Mouse (Mus musculus) cerebellum, adult 2 months (tissue): ENCODE results near the gene Gemin7. TPM values are rescaled to one million over a fixed set of nuclear protein-coding genes. Genes with fewer than 3 reads are reported as not detected.
A peak's percentile ranks its signal among the peaks of the same experiment; 100 is the strongest.
"Not testable (repeated sequence)": the region's sequence is repeated elsewhere in the genome, so short reads cannot be mapped to it uniquely, and the experiment has no call there.

ENCODE experiments used
- DNase-seq, 2 experiments: peaks; one replicate each; pipeline ENCODE4 v3.0.0; 2021
- H3K27ac ChIP-seq: fragments of 200-500 bp; 2 replicates; pipeline ENCODE4 v1.5.1; 2012; ENCODE audit warnings: low read length, control low read depth, inconsistent platforms; ENCODE audit not compliant: insufficient read depth
- H3K27me3 ChIP-seq: fragments of 200-500 bp; 2 replicates; pipeline ENCODE4 v1.6.1; 2012; ENCODE audit warnings: inconsistent platforms, mild to moderate bottlenecking, low read length, moderate library complexity; ENCODE audit not compliant: control insufficient read depth, insufficient read depth
- H3K4me1 ChIP-seq: fragments of 200-500 bp; 2 replicates; pipeline ENCODE4 v1.6.1; 2011; ENCODE audit warnings: low read length; ENCODE audit not compliant: control insufficient read depth, insufficient read depth
- H3K4me3 ChIP-seq: fragments of 200-500 bp; replicated peaks from 2 replicates; pipeline ENCODE3; 2011; ENCODE audit warnings: mild to moderate bottlenecking, low read depth, low read length, control low read depth; ENCODE audit not compliant: insufficient read depth
- CTCF ChIP-seq: fragments of 200-500 bp; IDR thresholded peaks from 2 replicates; pipeline ENCODE4 v1.5.1; 2011; ENCODE audit warnings: low read depth, mild to moderate bottlenecking, control low read depth, low read length, moderate library complexity, borderline replicate concordance; ENCODE audit not compliant: insufficient read depth
- POLR2A ChIP-seq: fragments of 200-500 bp; IDR thresholded peaks from 2 replicates; pipeline ENCODE4 v1.6.1; 2011; ENCODE audit warnings: low read length, control low read depth, borderline replicate concordance; ENCODE audit not compliant: insufficient read depth
- WGBS: fragments of 180-500 bp; shearing (Covaris S2); methylation state at CpG from one replicate; pipeline ENCODE4 v1.1.7; 2018; 5-methylcytosine and 5-hydroxymethylcytosine counted together
- polyA plus RNA-seq: library from polyadenylated mRNA; depleted of rRNA; stranded (reverse); fragments of >200 nt; gene quantifications from 2 replicates; pipeline ENCODE4 v1.2.3, GENCODE M21; 2012

Gemin7 gene
- polyA plus RNA-seq, 1 experiment: 86.1 TPM

GRCm38 (mm10) chr7:19609641-19610332 lies 32.4 kb upstream of the Gemin7 start:
- TF ChIP-seq CTCF (no peak), POLR2A (no peak)
- Histone ChIP-seq H3K27me3 (no peaks in the 10 kb centered on the region), H3K4me1 (no peaks in the 10 kb centered on the region), H3K4me3 (no peak overlapping the region), H3K27ac (no peak overlapping the region)
- DNase-seq: no peak
- 93% methylated on average over 12 of the region's 12 CpGs for WGBS

DNA sequence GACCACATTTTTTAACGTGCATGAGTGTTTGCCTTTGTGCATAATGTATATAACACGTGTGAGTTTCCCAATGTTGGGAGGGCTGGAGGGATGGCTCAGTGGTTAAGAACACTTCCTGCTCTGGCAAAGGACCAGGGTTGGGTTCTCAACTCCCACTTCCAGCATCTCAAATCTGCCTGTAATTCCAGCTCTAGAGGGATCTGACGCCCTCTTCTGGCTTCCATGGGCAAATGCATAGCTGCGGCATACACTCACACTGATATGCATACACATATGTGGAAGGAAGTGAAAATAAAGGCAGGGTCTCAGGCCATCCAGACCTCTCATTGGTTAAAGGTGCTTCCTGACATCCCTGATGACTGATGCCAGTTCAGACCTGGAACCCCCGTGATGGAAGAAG lies 29.9 kb upstream of the Gemin7 start:
- DNase-seq: no peak
- TF ChIP-seq POLR2A (no peak), CTCF (no peak)
- Histone ChIP-seq H3K4me1 (peaks cover 5% of the 10 kb centered on the region), H3K4me3 (no peak overlapping the region), H3K27me3 (no peaks in the 10 kb centered on the region), H3K27ac (no peak overlapping the region)
- 82% methylated on average over 5 of the region's 5 CpGs for WGBS

GRCm38 (mm10) chr7:19604606-19605214 lies 27.3 kb upstream of the Gemin7 start:
- not testable (repeated sequence) for H3K27ac ChIP-seq, DNase-seq, H3K27me3 ChIP-seq
- Histone ChIP-seq H3K4me3 (peak overlapping the region; percentile 69), H3K4me1 (peaks cover 15% of the 10 kb centered on the region)
- 49% methylated on average over 10 of the region's 10 CpGs for WGBS

DNA sequence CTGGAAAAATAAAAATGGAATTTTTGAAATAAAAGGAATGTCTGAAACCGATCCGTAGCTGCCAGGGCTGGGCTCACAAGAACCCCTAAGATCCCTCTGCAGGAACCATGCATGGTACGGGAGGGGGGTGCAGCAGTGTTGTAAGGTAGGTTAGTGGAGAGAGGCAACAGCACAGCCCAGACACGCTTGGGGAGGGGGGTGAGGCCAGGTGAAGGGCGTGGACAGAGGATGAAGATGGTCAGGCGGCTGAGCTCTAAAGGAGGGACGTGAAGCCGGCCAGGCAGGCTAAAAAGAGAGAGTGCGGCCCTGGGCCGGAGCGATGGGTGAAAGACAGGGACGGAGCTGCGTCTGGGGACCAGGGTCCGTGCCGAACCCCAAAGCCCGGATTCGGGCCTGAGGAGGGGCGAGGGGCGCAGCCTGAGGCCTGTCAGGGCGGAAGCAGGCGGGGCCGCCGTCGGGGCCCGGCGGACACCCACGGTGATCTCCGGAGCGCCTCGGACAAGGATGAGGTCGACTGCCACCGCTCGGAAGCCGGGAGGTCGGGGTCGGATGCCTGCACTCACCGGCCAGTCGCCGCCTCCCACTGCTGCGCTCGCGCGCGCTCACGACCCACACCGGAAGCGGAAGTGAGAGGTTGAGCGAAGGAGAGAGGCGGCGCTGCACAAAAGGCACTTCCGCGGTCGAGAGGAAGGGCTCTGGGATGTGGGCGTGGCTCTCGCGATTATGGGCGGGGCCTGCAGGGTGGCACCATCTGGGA lies 26.6 kb upstream of the Gemin7 start, which contains the start of gene Clasrp:
Gene Clasrp (minus strand): TSS at position 638 of the 757 bp plus-strand sequence.
- TF ChIP-seq CTCF (no peak), POLR2A (peak; percentile 89)
- DNase-seq: peak; percentile 95
- peaks cover 16% of the 10 kb centered on the region for H3K4me1 ChIP-seq
- peak within 1 kb of the TSS; percentile 46; the same call in 1 of the 2 replicates for H3K27ac ChIP-seq
- WGBS: 1% methylated on average over 57 of the region's 57 CpGs
- H3K27me3 ChIP-seq: no peaks in the 10 kb centered on the region
- H3K4me3 ChIP-seq: peak within 1 kb of the TSS; percentile 69

DNA sequence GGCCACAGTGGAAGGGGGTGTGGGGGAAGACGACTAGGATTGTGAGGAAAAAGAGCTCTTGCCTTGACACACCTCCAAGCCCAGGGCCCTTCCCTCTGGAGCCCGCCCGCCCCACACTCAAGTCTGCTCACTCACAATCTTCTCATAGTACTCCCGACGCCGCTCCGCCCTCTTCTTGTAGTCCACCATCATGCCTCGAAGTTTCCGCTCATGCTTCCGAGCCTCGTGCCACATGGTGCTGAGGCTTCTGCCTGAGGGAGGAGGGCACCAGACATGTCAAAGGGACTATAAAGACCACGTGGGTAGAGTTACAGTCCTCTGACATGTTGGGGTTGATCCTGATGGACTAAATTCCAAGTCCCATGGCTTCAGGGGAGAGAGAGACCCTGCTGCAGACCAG lies 25.7 kb upstream of the Gemin7 start:
- Histone ChIP-seq H3K4me1 (peaks cover 16% of the 10 kb centered on the region), H3K4me3 (no peak overlapping the region), H3K27ac (peak overlapping the region; percentile 26; the same call in 1 of the 2 replicates), H3K27me3 (no peaks in the 10 kb centered on the region)
- DNase-seq: no peak
- no peak for TF ChIP-seq CTCF
- no peak for TF ChIP-seq POLR2A
- WGBS: 72% methylated on average over 12 of the region's 12 CpGs

DNA sequence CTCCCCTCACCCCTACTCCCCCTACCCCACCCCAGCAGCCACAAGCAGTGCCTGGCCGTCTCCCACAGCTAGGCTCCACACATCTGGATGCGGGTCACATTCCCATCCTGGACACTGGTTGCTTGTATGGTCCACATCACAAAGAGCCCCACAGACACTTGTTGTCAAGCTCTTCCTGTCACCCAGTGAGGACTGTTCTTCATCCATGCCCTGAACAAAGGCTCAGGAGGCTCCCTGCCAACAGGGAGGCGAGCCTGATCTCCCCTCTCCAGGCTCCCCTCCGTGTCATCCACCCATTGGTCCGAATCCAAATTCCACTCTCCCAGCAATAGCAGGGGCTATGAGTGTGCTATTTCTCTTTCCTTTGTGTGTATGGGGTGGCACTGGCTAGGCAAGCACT lies 23.2 kb upstream of the Gemin7 start:
- DNase-seq: peak in 1 of 2 experiments; percentile 60
- 14% methylated on average over 5 of the region's 5 CpGs for WGBS
- H3K4me3 ChIP-seq: no peak overlapping the region

GRCm38 (mm10) chr7:19593061-19593730 lies 15.8 kb upstream of the Gemin7 start:
- no peak for TF ChIP-seq CTCF
- TF ChIP-seq POLR2A: no peak
- WGBS: 84% methylated on average over 10 of the region's 10 CpGs
- Histone ChIP-seq H3K4me1 (peaks cover 17% of the 10 kb centered on the region), H3K4me3 (no peak overlapping the region), H3K27ac (no peak overlapping the region), H3K27me3 (no peaks in the 10 kb centered on the region)
- DNase-seq: no peak

More for the DNA sequence above, 23.2 kb upstream of the Gemin7 start:
- Histone ChIP-seq H3K27ac (peak overlapping the region; percentile 66; the same call in 1 of the 2 replicates), H3K4me1 (peaks cover 20% of the 10 kb centered on the region), H3K27me3 (no peaks in the 10 kb centered on the region)
- TF ChIP-seq CTCF (no peak), POLR2A (no peak)

GRCm38 (mm10) chr7:19589917-19590316 lies 12.5 kb upstream of the Gemin7 start:
- H3K4me1 ChIP-seq: peaks cover 13% of the 10 kb centered on the region
- H3K27ac ChIP-seq: peak overlapping the region; percentile 41
- DNase-seq: peak; percentile 79 to 86
- TF ChIP-seq CTCF: peak; percentile 89
- TF ChIP-seq POLR2A: no peak
- 15% methylated on average over 3 of the region's 3 CpGs for WGBS
- H3K4me3 ChIP-seq: no peak overlapping the region
- H3K27me3 ChIP-seq: no peaks in the 10 kb centered on the region
